Mouse (Mus musculus): ENCODE data around the gene Hnrnpd.

Gene Hnrnpd

DNA sequence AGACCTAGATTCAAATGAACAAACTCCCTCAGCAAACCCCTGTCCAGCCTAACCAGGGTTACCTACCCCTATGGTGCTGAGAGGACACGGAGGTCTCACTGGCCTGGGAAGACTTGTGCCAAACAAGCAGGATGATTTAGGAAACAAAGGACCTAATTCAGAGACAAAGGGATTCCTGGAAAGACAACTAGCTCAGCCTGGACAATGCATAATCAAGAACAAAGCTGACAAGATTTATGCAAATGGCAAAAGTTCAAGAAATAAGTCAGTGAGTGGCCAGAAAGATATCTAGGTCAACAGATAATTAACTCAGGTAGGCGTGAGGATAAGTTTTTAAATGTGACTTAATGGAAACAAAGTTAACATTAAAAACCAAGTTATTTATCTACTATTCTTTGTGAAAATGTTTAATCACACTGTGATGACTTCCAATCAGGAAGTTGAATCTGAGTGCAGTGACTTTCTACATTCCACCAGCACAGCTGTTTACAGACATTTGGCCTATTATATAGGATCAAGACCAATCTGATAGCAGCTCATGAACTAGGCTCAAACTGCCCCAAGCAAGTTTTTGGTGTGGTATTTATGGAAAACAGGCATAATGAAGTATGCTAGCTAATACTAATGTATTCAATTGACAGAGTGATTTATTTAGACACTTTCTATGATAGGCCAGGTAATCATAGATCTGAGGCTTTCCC is 19.4 kb downstream of the Hnrnpd start:
- DNase-seq: no peak

- no peak for DNase-seq
Observed at GRCm38 (mm10) chr5:99958666-99959065, 20.1 kb downstream of the Hnrnpd start.

- no peak for DNase-seq
Observed at GRCm38 (mm10) chr5:99953883-99954282, 24.9 kb downstream of the Hnrnpd start.

DNA sequence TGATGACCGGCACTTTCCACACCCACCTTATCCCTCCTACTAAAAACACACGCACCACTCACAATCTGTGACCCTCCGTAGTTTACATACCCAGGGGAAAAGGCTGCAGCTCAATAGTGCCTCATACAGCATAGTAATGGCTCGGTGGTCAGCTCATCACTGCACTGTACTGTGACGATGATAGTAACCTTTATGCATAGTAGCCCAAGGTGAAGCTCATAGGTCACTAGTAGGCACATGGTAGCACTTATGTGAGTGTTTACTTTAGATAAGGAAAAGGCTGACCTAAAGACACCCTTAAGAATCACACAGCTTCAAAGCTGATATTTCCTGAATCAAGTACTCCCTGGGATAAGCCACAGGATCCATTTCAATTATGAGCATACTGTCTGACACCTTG is 26.2 kb downstream of the Hnrnpd start:
- no peak for DNase-seq

DNA sequence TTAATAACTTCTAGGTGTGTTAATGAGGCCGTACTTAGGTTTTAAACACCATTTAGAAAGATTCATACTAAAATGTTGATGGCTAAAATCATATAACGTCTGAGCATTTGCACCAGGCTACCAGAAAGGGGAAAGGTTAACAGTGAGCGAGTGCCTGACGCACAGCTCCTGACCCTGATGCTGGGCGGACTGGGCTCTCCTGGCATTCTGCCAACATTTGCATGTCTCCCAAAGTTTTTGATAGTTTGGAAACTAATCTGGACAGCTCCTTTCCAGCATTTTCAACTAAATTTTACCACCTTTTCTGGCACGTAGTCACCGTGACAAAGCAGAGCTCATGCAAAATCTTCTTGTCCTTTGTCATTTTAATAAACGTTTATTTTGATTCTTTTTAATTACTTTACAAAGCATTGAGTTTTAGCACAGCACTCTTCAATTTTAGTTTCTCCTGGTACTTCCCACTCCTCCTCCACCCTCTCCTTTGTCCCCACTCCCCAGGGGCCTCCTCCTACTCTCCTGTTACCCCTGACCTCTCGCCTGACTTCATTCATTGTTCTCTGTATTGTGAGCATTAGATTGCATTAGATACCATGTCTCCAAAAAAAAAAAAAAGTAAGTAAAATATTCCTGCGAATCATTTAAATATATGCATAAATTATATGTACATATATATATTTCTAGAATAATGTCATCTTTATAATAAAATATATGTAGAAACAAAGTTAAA is 36.8 kb downstream of the Hnrnpd start:
- peak in 1 of 2 experiments; percentile 6 for DNase-seq

DNA sequence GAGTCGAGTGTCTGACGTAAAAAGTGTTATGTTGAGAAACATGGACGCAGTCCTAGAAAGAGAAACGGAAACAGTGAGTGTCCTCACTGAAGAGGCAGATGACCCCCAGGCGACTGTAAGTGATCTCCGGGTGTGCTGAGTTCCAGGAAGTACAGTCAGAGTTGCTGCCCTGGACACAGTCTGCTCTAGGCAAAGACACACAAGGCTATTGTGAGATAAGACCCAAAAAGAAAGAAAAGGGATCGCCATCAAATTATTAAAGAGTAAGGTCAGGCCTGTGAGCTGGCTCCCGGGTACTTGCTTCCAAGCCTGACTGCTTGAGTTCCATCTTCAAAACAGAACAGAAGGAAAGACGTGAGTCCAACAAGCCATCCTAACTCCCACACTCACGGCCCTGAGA is 37.5 kb downstream of the Hnrnpd start:
- no peak for DNase-seq

DNA sequence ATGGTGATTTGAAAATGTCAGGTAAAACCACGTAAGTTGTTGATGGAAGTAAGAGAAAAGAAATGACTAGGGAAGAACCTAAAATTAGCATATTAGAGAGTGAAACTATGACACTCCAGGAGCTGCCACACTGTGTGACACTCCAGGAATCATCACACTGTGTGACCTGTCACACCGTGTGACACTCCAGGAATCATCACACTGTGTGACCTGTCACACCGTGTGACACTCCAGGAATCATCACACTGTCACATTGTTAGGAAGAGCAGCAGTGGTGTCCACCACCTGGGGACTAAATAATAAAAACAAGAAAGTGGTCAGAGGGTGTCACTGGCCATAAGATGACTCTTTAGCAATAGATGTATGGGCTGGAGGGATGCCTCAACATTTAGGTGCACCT is 39.3 kb downstream of the Hnrnpd start:
- DNase-seq: no peak

- DNase-seq: no peak
Observed at GRCm38 (mm10) chr5:99931910-99932309, 46.8 kb downstream of the Hnrnpd start.

- peak; percentile 61 to 74 for DNase-seq
Observed at GRCm38 (mm10) chr5:99927951-99928350, 50.8 kb downstream of the Hnrnpd start.

DNA sequence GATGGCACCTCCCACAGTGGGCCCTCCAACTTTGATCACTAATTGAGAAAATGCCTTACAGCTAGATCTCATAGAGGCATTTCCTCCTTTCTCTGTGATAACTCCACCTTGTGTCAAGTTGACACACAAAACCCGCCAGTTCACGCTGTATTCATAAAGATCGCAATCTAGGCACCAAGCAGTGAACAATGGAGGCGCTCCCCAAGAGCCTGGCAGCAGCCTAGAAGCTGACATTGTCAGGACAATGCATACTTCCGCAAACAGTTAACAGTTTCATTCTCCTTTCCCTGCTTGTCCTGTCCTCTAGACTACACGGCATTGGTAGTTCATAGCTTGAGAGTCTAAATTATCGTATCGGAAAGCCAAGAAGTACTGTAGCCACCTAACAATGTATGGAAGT is 56.7 kb downstream of the Hnrnpd start:
- DNase-seq: no peak

- no peak for DNase-seq
Observed at GRCm38 (mm10) chr5:99915494-99915893, 63.2 kb downstream of the Hnrnpd start.

- DNase-seq: peak; percentile 96 to 98
Observed at GRCm38 (mm10) chr5:99906181-99906956, 72.4 kb downstream of the Hnrnpd start, which contains the start of gene Vamp9. Gene Vamp9 (plus strand): TSS chr5:99906254.

Data from kidney, postnatal 25 days (tissue).